Mouse (Mus musculus): Measurements from ENCODE around the gene Pcnx2.

Pcnx2 gene

GRCm38 (mm10) chr8:125898899-125899298, 782 bp upstream of the Pcnx2 start:
- DNase-seq (ENCODE audit: low spot score in 2 of 2) = peak; percentile 73 to 87

- no peak for DNase-seq (ENCODE audit: low spot score in 2 of 2)
Measured at GRCm38 (mm10) chr8:125897388-125897787, 729 bp downstream of the Pcnx2 start.

GRCm38 (mm10) chr8:125889920-125890319, 8.2 kb downstream of the Pcnx2 start:
- no peak for DNase-seq (ENCODE audit: low spot score in 2 of 2)

GRCm38 (mm10) chr8:125887549-125887948, 10.6 kb downstream of the Pcnx2 start:
- DNase-seq (ENCODE audit: low spot score in 2 of 2) = no peak

GRCm38 (mm10) chr8:125880447-125880846, 17.7 kb downstream of the Pcnx2 start:
- DNase-seq (ENCODE audit: low spot score in 2 of 2) = no peak

GRCm38 (mm10) chr8:125873250-125873534, 24.9 kb downstream of the Pcnx2 start:
- DNase-seq (ENCODE audit: low spot score in 2 of 2) = no peak

GRCm38 (mm10) chr8:125872501-125873249, 25.4 kb downstream of the Pcnx2 start:
- no peak for DNase-seq (ENCODE audit: low spot score in 2 of 2)

GRCm38 (mm10) chr8:125870821-125871321, 27.2 kb downstream of the Pcnx2 start:
- peak; percentile 70 to 79 for DNase-seq (ENCODE audit: low spot score in 2 of 2)

GRCm38 (mm10) chr8:125870179-125870702, 27.9 kb downstream of the Pcnx2 start:
- DNase-seq (ENCODE audit: low spot score in 2 of 2) = no peak

- no peak for DNase-seq (ENCODE audit: low spot score in 2 of 2)
Measured at GRCm38 (mm10) chr8:125869739-125870138, 28.4 kb downstream of the Pcnx2 start.

GRCm38 (mm10) chr8:125868552-125868951, 29.6 kb downstream of the Pcnx2 start:
- DNase-seq (ENCODE audit: low spot score in 2 of 2) = no peak

GRCm38 (mm10) chr8:125866125-125866524, 32.0 kb downstream of the Pcnx2 start:
- DNase-seq (ENCODE audit: low spot score in 2 of 2) = no peak

GRCm38 (mm10) chr8:125857251-125857650, 40.9 kb downstream of the Pcnx2 start:
- no peak for DNase-seq (ENCODE audit: low spot score in 2 of 2)

GRCm38 (mm10) chr8:125856160-125856559, 42.0 kb downstream of the Pcnx2 start:
- DNase-seq (ENCODE audit: low spot score in 2 of 2) = no peak

- no peak for DNase-seq (ENCODE audit: low spot score in 2 of 2)
Measured at GRCm38 (mm10) chr8:125854379-125854778, 43.7 kb downstream of the Pcnx2 start.

GRCm38 (mm10) chr8:125853300-125853699, 44.8 kb downstream of the Pcnx2 start:
- DNase-seq (ENCODE audit: low spot score in 2 of 2) = no peak

GRCm38 (mm10) chr8:125849181-125849580, 48.9 kb downstream of the Pcnx2 start:
- no peak for DNase-seq (ENCODE audit: low spot score in 2 of 2)

- DNase-seq (ENCODE audit: low spot score in 2 of 2) = no peak
Measured at GRCm38 (mm10) chr8:125847842-125848241, 50.3 kb downstream of the Pcnx2 start.

- no peak for DNase-seq (ENCODE audit: low spot score in 2 of 2)
Measured at GRCm38 (mm10) chr8:125845281-125845680, 52.8 kb downstream of the Pcnx2 start.

GRCm38 (mm10) chr8:125843122-125843836, 54.8 kb downstream of the Pcnx2 start:
- no peak for DNase-seq (ENCODE audit: low spot score in 2 of 2)

GRCm38 (mm10) chr8:125842158-125842557, 56.0 kb downstream of the Pcnx2 start:
- DNase-seq (ENCODE audit: low spot score in 2 of 2) = no peak

- DNase-seq (ENCODE audit: low spot score in 2 of 2) = no peak
Measured at GRCm38 (mm10) chr8:125824688-125825087, 73.4 kb downstream of the Pcnx2 start.

- DNase-seq (ENCODE audit: low spot score in 2 of 2) = peak; percentile 44 to 59
Measured at GRCm38 (mm10) chr8:125823719-125824118, 74.4 kb downstream of the Pcnx2 start.

All from right cerebral cortex, postnatal 10 days (tissue).